Mouse (Mus musculus): ENCODE measurements at regions not wholly inside any gene's neighbourhood (a gene's known extent, or its start where the extent isn't known, plus 50 kb on each side); places are given as distances from the start of the nearest gene placed in this dataset.

- H3K4me2 ChIP-seq = no peak overlapping the region
- H3K9me3 ChIP-seq = no peaks in the 10 kb centered on the region
These were observed 288.8 kb downstream of the Irs2 start for GRCm38 (mm10) chr8:10719411-10719810.

GRCm38 (mm10) chr8:10717297-10717696, 291.0 kb downstream of the Irs2 start:
- no peak overlapping the region for H3K9ac ChIP-seq
- H3K27ac ChIP-seq = no peak overlapping the region
- no peak overlapping the region for H3K4me2 ChIP-seq
- no peaks in the 10 kb centered on the region for H3K27me3 ChIP-seq
- H3K36me3 ChIP-seq = no peaks in the 10 kb centered on the region
- H3K4me1 ChIP-seq = no peaks in the 10 kb centered on the region
- no peaks in the 10 kb centered on the region for H3K9me3 ChIP-seq
- no peak overlapping the region for H3K4me3 ChIP-seq
- 50% methylated on average over 8 of the region's 8 CpGs for WGBS
- no peak for ATAC-seq (ENCODE audit: insufficient number of reproducible peaks, low FRiP score, low TSS enrichment, low read depth)

More at GRCm38 (mm10) chr8:10719411-10719810, 288.8 kb downstream of the Irs2 start:
- Histone ChIP-seq H3K4me1 (no peaks in the 10 kb centered on the region), H3K27me3 (no peaks in the 10 kb centered on the region), H3K27ac (no peak overlapping the region), H3K4me3 (no peak overlapping the region), H3K36me3 (no peaks in the 10 kb centered on the region), H3K9ac (no peak overlapping the region)
- 88% methylated on average over 6 of the region's 6 CpGs for WGBS
- no peak for ATAC-seq (ENCODE audit: insufficient number of reproducible peaks, low FRiP score, low TSS enrichment, low read depth)

GRCm38 (mm10) chr8:10716161-10716560, 292.1 kb downstream of the Irs2 start:
- no peaks in the 10 kb centered on the region for H3K27me3 ChIP-seq
- no peaks in the 10 kb centered on the region for H3K9me3 ChIP-seq
- no peak overlapping the region for H3K27ac ChIP-seq
- WGBS = 71% methylated on average over 5 of the region's 5 CpGs
- no peaks in the 10 kb centered on the region for H3K4me1 ChIP-seq
- no peak overlapping the region for H3K4me3 ChIP-seq
- H3K4me2 ChIP-seq = no peak overlapping the region
- ATAC-seq (ENCODE audit: insufficient number of reproducible peaks, low FRiP score, low TSS enrichment, low read depth) = no peak
- H3K36me3 ChIP-seq = no peaks in the 10 kb centered on the region
- H3K9ac ChIP-seq = no peak overlapping the region

- no peaks in the 10 kb centered on the region for H3K27me3 ChIP-seq
- H3K4me2 ChIP-seq = no peak overlapping the region
- H3K36me3 ChIP-seq = no peaks in the 10 kb centered on the region
- no peak overlapping the region for H3K9ac ChIP-seq
- no peak overlapping the region for H3K27ac ChIP-seq
- no peak overlapping the region for H3K4me3 ChIP-seq
- ATAC-seq (ENCODE audit: insufficient number of reproducible peaks, low FRiP score, low TSS enrichment, low read depth) = no peak
- H3K4me1 ChIP-seq = no peaks in the 10 kb centered on the region
- 64% methylated on average over 13 of the region's 13 CpGs for WGBS
- no peaks in the 10 kb centered on the region for H3K9me3 ChIP-seq
These were observed 294.7 kb downstream of the Irs2 start for GRCm38 (mm10) chr8:10713515-10714042.

GRCm38 (mm10) chr8:10712118-10712689, 296.1 kb downstream of the Irs2 start:
- Histone ChIP-seq H3K27ac (no peak overlapping the region), H3K4me3 (no peak overlapping the region)
- ATAC-seq (ENCODE audit: insufficient number of reproducible peaks, low FRiP score, low TSS enrichment, low read depth) = no peak

GRCm38 (mm10) chr8:10711474-10711873, 296.8 kb downstream of the Irs2 start:
- Histone ChIP-seq H3K9me3 (no peaks in the 10 kb centered on the region), H3K4me2 (no peak overlapping the region), H3K27ac (no peak overlapping the region), H3K4me3 (no peak overlapping the region), H3K9ac (no peak overlapping the region), H3K27me3 (no peaks in the 10 kb centered on the region), H3K36me3 (no peaks in the 10 kb centered on the region), H3K4me1 (no peaks in the 10 kb centered on the region)
- ATAC-seq (ENCODE audit: insufficient number of reproducible peaks, low FRiP score, low TSS enrichment, low read depth) = no peak
- 52% methylated on average over 7 of the region's 7 CpGs for WGBS

More at GRCm38 (mm10) chr8:10712118-10712689, 296.1 kb downstream of the Irs2 start:
- H3K36me3 ChIP-seq = no peaks in the 10 kb centered on the region
- H3K4me1 ChIP-seq = no peaks in the 10 kb centered on the region
- H3K4me2 ChIP-seq = no peak overlapping the region
- 77% methylated on average over 7 of the region's 7 CpGs for WGBS
- H3K27me3 ChIP-seq = no peaks in the 10 kb centered on the region
- H3K9ac ChIP-seq = no peak overlapping the region
- no peaks in the 10 kb centered on the region for H3K9me3 ChIP-seq

- Histone ChIP-seq H3K4me3 (no peak overlapping the region), H3K9ac (no peak overlapping the region), H3K9me3 (no peaks in the 10 kb centered on the region), H3K4me1 (no peaks in the 10 kb centered on the region), H3K27ac (no peak overlapping the region), H3K27me3 (no peaks in the 10 kb centered on the region), H3K36me3 (no peaks in the 10 kb centered on the region), H3K4me2 (no peak overlapping the region)
- 80% methylated on average over 6 of the region's 6 CpGs for WGBS
- ATAC-seq (ENCODE audit: insufficient number of reproducible peaks, low FRiP score, low TSS enrichment, low read depth) = no peak
These were observed 299.7 kb downstream of the Irs2 start for GRCm38 (mm10) chr8:10708509-10708908.

GRCm38 (mm10) chr8:10707122-10707521, 301.1 kb downstream of the Irs2 start:
- Histone ChIP-seq H3K4me2 (no peak overlapping the region), H3K9ac (no peak overlapping the region), H3K27ac (no peak overlapping the region), H3K36me3 (no peaks in the 10 kb centered on the region), H3K9me3 (no peaks in the 10 kb centered on the region), H3K4me1 (no peaks in the 10 kb centered on the region), H3K27me3 (no peaks in the 10 kb centered on the region), H3K4me3 (no peak overlapping the region)
- ATAC-seq (ENCODE audit: insufficient number of reproducible peaks, low FRiP score, low TSS enrichment, low read depth) = no peak

- WGBS = 70% methylated on average over 7 of the region's 7 CpGs
- no peak overlapping the region for H3K4me2 ChIP-seq
These were observed 302.3 kb downstream of the Irs2 start for GRCm38 (mm10) chr8:10705909-10706308.

GRCm38 (mm10) chr8:10702755-10703154, 305.5 kb downstream of the Irs2 start:
- Histone ChIP-seq H3K4me2 (no peak overlapping the region), H3K27me3 (no peaks in the 10 kb centered on the region), H3K9me3 (no peaks in the 10 kb centered on the region), H3K4me3 (no peak overlapping the region), H3K27ac (no peak overlapping the region), H3K4me1 (no peaks in the 10 kb centered on the region), H3K36me3 (no peaks in the 10 kb centered on the region), H3K9ac (no peak overlapping the region)
- no peak for ATAC-seq (ENCODE audit: insufficient number of reproducible peaks, low FRiP score, low TSS enrichment, low read depth)
- WGBS = 89% methylated on average over 7 of the region's 7 CpGs

More at GRCm38 (mm10) chr8:10705909-10706308, 302.3 kb downstream of the Irs2 start:
- H3K27me3 ChIP-seq = no peaks in the 10 kb centered on the region
- H3K4me1 ChIP-seq = no peaks in the 10 kb centered on the region
- H3K9me3 ChIP-seq = no peaks in the 10 kb centered on the region
- H3K27ac ChIP-seq = no peak overlapping the region
- no peak for ATAC-seq (ENCODE audit: insufficient number of reproducible peaks, low FRiP score, low TSS enrichment, low read depth)
- H3K4me3 ChIP-seq = no peak overlapping the region
- no peak overlapping the region for H3K9ac ChIP-seq
- no peaks in the 10 kb centered on the region for H3K36me3 ChIP-seq

- H3K4me2 ChIP-seq = no peak overlapping the region
- ATAC-seq (ENCODE audit: insufficient number of reproducible peaks, low FRiP score, low TSS enrichment, low read depth) = no peak
- no peak overlapping the region for H3K4me3 ChIP-seq
- H3K4me1 ChIP-seq = no peaks in the 10 kb centered on the region
- H3K36me3 ChIP-seq = no peaks in the 10 kb centered on the region
- 72% methylated on average over 10 of the region's 10 CpGs for WGBS
- H3K27me3 ChIP-seq = no peaks in the 10 kb centered on the region
- no peak overlapping the region for H3K9ac ChIP-seq
- no peak overlapping the region for H3K27ac ChIP-seq
- no peaks in the 10 kb centered on the region for H3K9me3 ChIP-seq
These were observed 306.0 kb downstream of the Irs2 start for GRCm38 (mm10) chr8:10702248-10702647.

GRCm38 (mm10) chr8:10701648-10702061, 306.6 kb downstream of the Irs2 start:
- no peaks in the 10 kb centered on the region for H3K4me1 ChIP-seq
- H3K36me3 ChIP-seq = no peaks in the 10 kb centered on the region
- H3K4me3 ChIP-seq = no peak overlapping the region
- no peak overlapping the region for H3K9ac ChIP-seq
- no peaks in the 10 kb centered on the region for H3K27me3 ChIP-seq
- ATAC-seq (ENCODE audit: insufficient number of reproducible peaks, low FRiP score, low TSS enrichment, low read depth) = no peak
- no peak overlapping the region for H3K4me2 ChIP-seq
- H3K9me3 ChIP-seq = no peaks in the 10 kb centered on the region
- 76% methylated on average over 4 of the region's 4 CpGs for WGBS
- H3K27ac ChIP-seq = no peak overlapping the region

- WGBS = 74% methylated on average over 4 of the region's 4 CpGs
- Histone ChIP-seq H3K27me3 (no peaks in the 10 kb centered on the region), H3K4me3 (no peak overlapping the region), H3K4me2 (no peak overlapping the region), H3K4me1 (no peaks in the 10 kb centered on the region), H3K36me3 (no peaks in the 10 kb centered on the region), H3K9ac (no peak overlapping the region), H3K27ac (no peak overlapping the region), H3K9me3 (no peaks in the 10 kb centered on the region)
- ATAC-seq (ENCODE audit: insufficient number of reproducible peaks, low FRiP score, low TSS enrichment, low read depth) = no peak
These were observed 307.0 kb downstream of the Irs2 start for GRCm38 (mm10) chr8:10701226-10701625.
